Mouse (Mus musculus) C2C12 (cell line): Measurements from ENCODE around the gene Sele.

Experiments used
- CEBPB ChIP-seq: IDR thresholded peaks from one replicate; pipeline ENCODE4 v1.6.1; 2011; ENCODE audit warnings: low read depth, mild to moderate bottlenecking, control low read depth, moderate library complexity
- CTCF ChIP-seq: IDR thresholded peaks from one replicate; pipeline ENCODE4 v1.5.1; 2011; ENCODE audit not compliant: control insufficient read depth, insufficient read depth, insufficient read length
- MYOD1 ChIP-seq: IDR thresholded peaks from one replicate; pipeline ENCODE4 v1.6.1; 2011; ENCODE audit warnings: low read depth; ENCODE audit not compliant: control insufficient read depth, insufficient read length

DNA sequence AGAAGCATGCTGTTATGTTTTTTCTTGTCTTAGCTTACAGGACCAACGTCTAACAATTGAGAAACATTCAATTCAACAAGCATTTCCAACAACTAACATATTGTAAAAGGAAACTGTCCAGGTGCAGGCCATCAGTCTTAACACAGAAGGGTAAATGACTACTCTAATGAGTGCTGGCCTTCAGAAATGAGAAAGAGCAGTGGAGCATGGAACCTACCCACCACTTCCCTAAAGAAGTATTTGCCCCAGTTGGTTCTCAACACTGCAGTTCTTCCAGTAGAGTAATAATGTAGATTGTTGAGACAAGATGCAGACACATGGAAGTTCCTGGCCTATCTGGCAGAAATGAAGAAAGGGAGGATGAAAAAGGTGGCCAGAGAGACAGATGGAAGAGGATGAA, 28.4 kb downstream of the Sele start:
- TF ChIP-seq CTCF (no peak), MYOD1 (no peak), CEBPB (no peak)
